Mouse (Mus musculus) kidney, adult 2 months (tissue): ENCODE measurements at regions not wholly inside any gene's neighbourhood (a gene's known extent, or its start where the extent isn't known, plus 50 kb on each side); places are given as distances from the start of the nearest gene placed in this dataset.

Experiments
- CTCF ChIP-seq: fragments of 200-500 bp; conservative IDR thresholded peaks from 2 replicates; pipeline ENCODE4 v1.5.1; 2011; ENCODE audit warnings: low read depth, mild to moderate bottlenecking, control low read depth, low read length, moderate library complexity, mixed read lengths; ENCODE audit not compliant: insufficient read depth, insufficient read length
- POLR2A ChIP-seq: fragments of 200-500 bp; IDR thresholded peaks from one replicate; pipeline ENCODE4 v1.6.1; 2011; ENCODE audit warnings: low read depth, low read length, control low read depth

- TF ChIP-seq CTCF = no peak
- no peak for TF ChIP-seq POLR2A
Measured at GRCm38 (mm10) chr2:179231708-179232354, 210.4 kb upstream of the Cdh4 start.
